Mouse (Mus musculus) forebrain, embryonic 10.5 days (tissue): ENCODE results near the gene Casp14. TPM values are rescaled to one million over a fixed set of nuclear protein-coding genes. Genes with fewer than 3 reads are reported as not detected.

Experiments used
- DNase-seq: peaks from one replicate; pipeline ENCODE4 v3.0.0-alpha.2; 2017; ENCODE audit warnings: low spot score; ENCODE audit errors: extremely low spot score
- H3K27ac ChIP-seq: fragments of 300-500 bp; sonication (generic); 2 replicates; pipeline ENCODE4 v1.5.1; 2016; ENCODE audit warnings: mild to moderate bottlenecking
- H3K27me3 ChIP-seq: fragments of 300-500 bp; sonication (generic); 2 replicates; pipeline ENCODE4 v1.6.1; 2016; ENCODE audit warnings: mild to moderate bottlenecking; ENCODE audit not compliant: poor library complexity, severe bottlenecking
- H3K36me3 ChIP-seq: fragments of 300-500 bp; sonication (generic); replicated peaks from 2 replicates; pipeline ENCODE4 v1.6.1; 2016; ENCODE audit warnings: mild to moderate bottlenecking, moderate library complexity
- H3K4me1 ChIP-seq: fragments of 300-500 bp; sonication (generic); 2 replicates; pipeline ENCODE4 v1.6.1; 2016
- H3K4me3 ChIP-seq: fragments of 300-500 bp; sonication (generic); 2 replicates; pipeline ENCODE4 v1.5.1; 2016; ENCODE audit warnings: mild to moderate bottlenecking, moderate library complexity
- H3K9me3 ChIP-seq: fragments of 300-500 bp; sonication (generic); 2 replicates; pipeline ENCODE4 v1.6.1; 2016; ENCODE audit warnings: mild to moderate bottlenecking, moderate library complexity
- WGBS: fragments of 180-500 bp; shearing (Covaris S2); methylation state at CpG from one replicate; pipeline ENCODE4 v1.1.7; 2016; 5-methylcytosine and 5-hydroxymethylcytosine counted together
- polyA plus RNA-seq: library from polyadenylated mRNA; unstranded; fragments of >200 nt; fragmentation: Nextera tagmentation; extraction: Ambion mirVana; gene quantifications from 2 replicates; pipeline ENCODE4 v1.2.1, GENCODE M21; 2016

Casp14 gene
- not detected in 2 replicates for polyA plus RNA-seq

DNA sequence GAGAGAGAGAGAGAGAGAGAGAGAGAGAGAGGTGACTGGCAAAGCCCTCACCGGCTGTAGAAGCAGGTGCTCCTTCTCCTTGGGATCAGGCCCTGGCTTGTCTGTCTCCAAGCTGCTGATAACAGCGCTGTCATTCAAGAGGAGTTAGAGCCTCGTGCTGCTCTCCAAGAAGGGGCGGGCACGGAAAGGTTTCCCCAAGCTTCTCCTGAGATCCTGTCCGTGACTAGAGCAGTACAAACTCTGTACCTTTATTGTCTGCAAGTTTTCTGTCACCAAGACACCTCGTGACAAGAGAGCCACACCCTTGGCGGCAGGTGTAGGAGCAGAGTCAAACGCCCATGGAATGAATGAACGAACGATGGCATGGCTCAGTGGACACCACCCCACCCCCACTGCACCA, at the start of gene Casp14:
TSS of gene Casp14 (minus strand) at position 239 of the 400 bp plus-strand sequence.
- DNase-seq, result no peak
- Histone ChIP-seq H3K4me3 (no peak within 1 kb of the TSS), H3K4me1 (no peaks in the 10 kb centered on the region), H3K9me3 (no peaks in the 10 kb centered on the region), H3K27me3 (no peaks in the 10 kb centered on the region), H3K36me3 (no peaks in the 10 kb centered on the region), H3K27ac (no peak within 1 kb of the TSS)
- WGBS, result 63% methylated on average over 11 of the region's 11 CpGs

DNA sequence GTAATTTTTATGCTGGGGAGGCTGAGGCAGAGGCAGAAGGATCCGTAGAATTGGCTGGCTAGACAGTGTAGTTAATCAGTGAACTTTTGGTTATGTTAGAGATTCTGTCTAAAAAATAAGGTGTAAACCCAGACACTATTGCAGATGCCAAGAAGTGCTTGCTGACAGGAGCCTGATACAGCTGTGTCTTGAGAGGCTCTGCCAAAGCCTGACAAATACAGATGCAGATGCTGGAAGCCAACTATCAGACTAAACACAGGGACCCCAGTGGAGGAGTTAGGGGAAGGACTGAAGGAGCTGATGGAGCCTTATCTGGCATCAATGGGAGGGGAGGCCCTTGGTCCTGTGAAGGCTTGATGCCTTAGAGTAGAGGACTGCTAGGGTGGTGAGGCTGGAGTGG, 47.5 kb upstream of the Casp14 start:
- Histone ChIP-seq H3K27me3 (no peaks in the 10 kb centered on the region), H3K36me3 (no peaks in the 10 kb centered on the region), H3K27ac (no peak overlapping the region), H3K9me3 (no peaks in the 10 kb centered on the region; the same call in 1 of the 2 replicates), H3K4me3 (no peak overlapping the region), H3K4me1 (no peaks in the 10 kb centered on the region)
- 88% methylated on average over 1 of the region's 1 CpGs for WGBS
- DNase-seq, result no peak

DNA sequence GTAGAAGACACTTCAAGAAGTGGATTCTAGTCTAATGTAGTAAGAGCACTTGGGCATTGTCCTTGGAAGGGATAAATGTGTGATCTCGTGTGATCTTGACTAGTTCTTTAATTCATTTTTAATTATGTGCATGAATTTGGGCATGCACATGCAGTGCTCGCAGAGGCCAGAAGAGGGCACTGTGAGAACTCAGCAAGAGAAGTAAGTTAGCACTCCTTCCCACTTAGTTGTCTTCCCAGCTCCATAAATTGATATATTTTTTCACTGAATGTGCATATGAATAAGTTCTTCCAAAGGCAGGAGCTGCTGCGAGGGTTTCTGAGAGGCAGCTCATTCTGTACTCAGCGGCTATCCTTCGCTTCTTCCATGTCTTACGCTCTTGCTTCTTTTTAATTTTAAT, 37.9 kb upstream of the Casp14 start:
- H3K27ac ChIP-seq, result no peak overlapping the region
- no peaks in the 10 kb centered on the region; the same call in 1 of the 2 replicates for H3K9me3 ChIP-seq
- no peak overlapping the region for H3K4me3 ChIP-seq

DNA sequence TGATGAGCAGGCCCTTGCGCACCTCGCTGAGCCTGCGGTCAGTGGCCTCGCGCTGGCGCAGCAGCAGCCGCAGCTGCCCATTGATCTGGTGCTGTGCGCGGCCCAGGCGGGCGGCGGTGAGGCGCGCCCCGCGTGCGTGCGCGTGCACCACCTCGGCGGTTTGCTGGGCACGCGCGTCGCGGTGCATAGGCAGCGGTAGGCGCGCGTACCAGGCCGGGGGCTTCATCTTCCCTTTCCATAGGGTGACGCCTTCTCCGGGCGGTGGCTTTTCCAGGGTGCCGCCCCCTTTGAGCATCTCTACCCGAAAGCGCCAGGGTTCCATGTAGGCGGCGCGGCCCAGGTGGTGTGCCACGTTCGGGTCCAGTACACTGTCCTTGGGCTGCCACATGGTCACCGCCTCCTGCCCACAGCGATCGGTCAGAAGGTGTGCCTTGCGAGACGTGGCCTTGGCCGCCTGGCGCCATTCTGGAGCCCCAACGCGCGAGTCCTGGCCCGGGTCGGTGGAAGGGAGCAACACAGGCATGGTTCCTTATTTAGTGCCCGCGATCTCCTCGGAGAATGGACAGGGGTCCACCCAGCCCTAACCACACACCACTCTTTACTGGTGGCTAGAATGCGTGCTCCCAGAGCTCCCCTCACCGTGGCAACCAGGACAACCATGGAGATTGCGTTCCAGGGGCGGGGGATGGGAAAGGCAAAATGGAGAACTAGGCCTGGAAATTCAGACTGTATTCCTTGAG, 34.5 kb upstream of the Casp14 start, which contains the start of gene Ccdc105:
TSS of gene Ccdc105 (minus strand) at position 614 of the 740 bp plus-strand sequence.
- Histone ChIP-seq H3K4me1 (peaks cover 19% of the 10 kb centered on the region), H3K27ac (peak within 1 kb of the TSS; percentile 90), H3K36me3 (no peaks in the 10 kb centered on the region), H3K9me3 (no peaks in the 10 kb centered on the region), H3K4me3 (peak within 1 kb of the TSS; percentile 68), H3K27me3 (peaks cover 33% of the 10 kb centered on the region)
- 1% methylated on average over 59 of the region's 61 CpGs for WGBS
- DNase-seq, result peak; percentile 77

More for the DNA sequence above, 37.9 kb upstream of the Casp14 start:
- WGBS, result 40% methylated on average over 6 of the region's 6 CpGs
- Histone ChIP-seq H3K4me1 (peaks cover 13% of the 10 kb centered on the region), H3K27me3 (peaks cover 12% of the 10 kb centered on the region), H3K36me3 (no peaks in the 10 kb centered on the region)
- DNase-seq, result peak; percentile 64

DNA sequence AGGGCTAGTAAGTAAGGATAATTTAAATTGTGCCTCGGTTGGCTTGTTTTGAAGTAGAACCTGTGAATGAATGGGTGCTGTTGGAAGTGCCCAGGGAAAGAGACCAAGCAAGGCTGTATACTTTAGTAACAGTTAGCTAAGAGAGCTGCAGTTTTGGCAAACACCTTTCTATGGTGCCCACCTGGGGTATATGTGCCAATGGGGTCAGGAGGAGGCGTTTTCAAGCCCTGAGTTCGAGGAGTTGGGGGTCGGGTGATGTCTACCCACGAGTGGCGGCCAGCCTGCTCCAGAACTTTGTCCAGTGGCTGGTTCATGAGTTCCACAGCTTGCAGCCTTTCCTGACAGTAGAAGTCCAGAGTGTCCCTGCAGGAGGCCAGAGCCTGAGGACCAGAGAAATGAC, 30.9 kb upstream of the Casp14 start:
- WGBS, result 93% methylated on average over 6 of the region's 6 CpGs
- no peaks in the 10 kb centered on the region for H3K9me3 ChIP-seq

DNA sequence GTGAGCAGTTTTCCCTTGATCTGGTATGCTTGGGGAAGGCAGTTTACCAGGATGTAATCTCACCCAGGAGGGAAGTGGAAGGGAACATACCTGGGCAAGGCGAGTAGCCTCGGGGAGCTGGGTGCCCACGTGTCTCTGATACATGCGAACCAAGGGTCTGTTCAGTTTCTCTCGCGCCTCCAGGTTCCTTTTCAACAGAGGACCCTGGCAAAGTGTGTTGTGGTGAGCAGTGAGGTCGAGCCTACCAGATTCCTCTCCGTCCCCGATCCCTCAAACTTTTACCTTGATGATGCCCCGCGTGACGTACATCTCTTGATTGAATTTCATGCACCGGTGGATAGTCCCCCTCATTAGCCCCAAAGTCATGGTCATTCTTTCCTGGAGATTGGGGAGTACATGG, 30.1 kb upstream of the Casp14 start:
- Histone ChIP-seq H3K36me3 (no peaks in the 10 kb centered on the region), H3K9me3 (no peaks in the 10 kb centered on the region), H3K27me3 (peaks cover 40% of the 10 kb centered on the region), H3K4me3 (peak overlapping the region; percentile 52; the same call in 1 of the 2 replicates), H3K4me1 (peaks cover 29% of the 10 kb centered on the region), H3K27ac (no peak overlapping the region)
- DNase-seq, result no peak
- 78% methylated on average over 13 of the region's 13 CpGs for WGBS

More for the DNA sequence above, 30.9 kb upstream of the Casp14 start:
- Histone ChIP-seq H3K4me1 (peaks cover 29% of the 10 kb centered on the region), H3K27ac (no peak overlapping the region), H3K36me3 (no peaks in the 10 kb centered on the region), H3K4me3 (no peak overlapping the region), H3K27me3 (peaks cover 40% of the 10 kb centered on the region)
- DNase-seq, result no peak

DNA sequence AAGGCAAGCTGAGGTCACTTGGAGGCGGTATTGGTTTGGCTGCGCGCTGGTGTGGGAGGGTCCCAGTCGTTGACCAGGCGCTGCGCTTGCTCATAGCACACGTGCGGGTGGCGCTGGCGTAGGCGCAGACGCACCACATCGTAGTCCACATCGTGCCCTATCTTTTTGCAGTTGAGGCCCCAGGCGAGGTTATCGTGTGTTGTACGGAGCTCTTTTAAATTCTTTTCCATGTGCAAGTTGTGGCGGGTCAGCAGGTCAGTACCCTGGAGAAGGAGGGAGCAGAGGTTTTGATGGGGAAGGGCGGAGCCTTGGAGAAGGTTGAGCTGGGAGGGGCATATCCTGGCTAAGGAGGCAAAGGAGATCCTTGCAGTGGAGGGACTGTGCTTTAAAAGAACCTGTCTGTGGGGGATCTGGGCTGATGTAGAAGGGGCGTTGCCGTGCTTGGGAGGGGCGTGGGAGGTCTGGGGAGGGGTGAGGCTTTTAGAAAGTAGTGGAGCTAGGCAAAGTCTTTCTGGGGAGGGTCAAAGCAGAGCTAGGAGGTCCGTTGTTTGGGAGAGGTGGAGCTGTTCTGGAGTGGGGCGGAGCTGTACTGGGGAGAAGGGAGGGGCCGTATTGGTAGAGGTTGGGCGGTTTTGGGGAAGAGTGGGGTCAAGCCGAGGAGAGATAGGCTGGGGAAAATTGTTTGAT, 29.1 kb upstream of the Casp14 start:
- Histone ChIP-seq H3K4me3 (peak overlapping the region; percentile 52), H3K4me1 (peaks cover 21% of the 10 kb centered on the region), H3K9me3 (no peaks in the 10 kb centered on the region), H3K27ac (peak overlapping the region; percentile 73), H3K36me3 (no peaks in the 10 kb centered on the region), H3K27me3 (peaks cover 38% of the 10 kb centered on the region)
- WGBS, result 2% methylated on average over 27 of the region's 27 CpGs
- DNase-seq, result peak; percentile 56

DNA sequence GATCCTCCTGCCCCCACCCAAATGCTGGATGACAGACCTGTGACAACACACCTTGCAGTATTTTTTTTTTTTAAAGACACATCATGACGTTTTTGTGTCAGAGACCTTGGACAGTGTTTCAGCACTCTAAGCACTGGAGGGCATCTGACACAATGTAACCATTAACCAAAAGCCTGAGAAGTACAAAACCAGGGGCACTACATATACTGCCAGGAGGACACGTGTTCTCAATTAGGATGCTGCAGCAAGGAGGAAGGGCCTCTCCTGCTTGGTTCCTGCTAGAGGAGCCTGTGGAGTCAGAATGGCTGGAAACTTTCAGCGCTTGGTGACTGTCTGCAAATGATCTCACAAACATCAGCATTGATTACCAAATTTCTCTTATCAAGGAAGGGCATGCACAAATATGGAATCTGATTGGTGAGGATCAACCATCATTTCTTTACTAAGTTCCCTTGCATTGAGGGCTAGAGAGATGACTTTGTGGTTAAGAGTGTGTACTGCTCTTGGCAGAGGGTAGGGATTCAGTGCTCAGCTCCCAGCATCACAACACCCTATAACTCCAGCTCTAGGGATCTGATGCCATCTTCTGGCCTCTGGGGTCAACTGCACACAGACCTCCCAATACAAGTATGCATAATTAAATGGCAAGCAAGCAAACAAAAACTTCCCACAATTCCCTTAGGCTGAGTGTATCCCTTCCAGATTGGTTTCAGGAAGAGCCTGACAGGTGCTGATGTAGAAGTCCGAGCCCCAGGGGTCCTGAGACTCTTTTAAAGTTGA, 27.5 kb upstream of the Casp14 start:
- H3K36me3 ChIP-seq, result no peaks in the 10 kb centered on the region
- 55% methylated on average over 4 of the region's 4 CpGs for WGBS

DNA sequence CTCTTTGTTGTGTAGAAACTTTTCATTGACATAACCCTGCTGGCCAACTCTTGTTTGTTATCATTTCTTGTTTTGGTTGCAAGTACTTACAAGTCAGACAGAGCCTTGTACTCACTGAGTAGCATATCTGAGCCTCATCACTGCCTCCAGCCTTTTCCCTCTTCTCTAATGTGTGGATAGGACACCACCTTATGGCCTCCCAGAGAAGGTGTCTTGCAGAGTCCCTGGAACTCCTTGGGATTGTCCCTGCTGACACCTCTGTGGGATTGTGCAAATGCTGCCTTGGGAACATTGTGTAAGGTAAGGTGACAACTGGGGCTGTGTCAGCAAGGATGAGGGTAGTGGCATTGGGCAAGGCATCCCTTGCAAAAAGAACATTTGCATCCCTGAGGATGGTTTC, 25.6 kb upstream of the Casp14 start:
- no peaks in the 10 kb centered on the region for H3K36me3 ChIP-seq
- peaks cover 17% of the 10 kb centered on the region; the same call in 1 of the 2 replicates for H3K27me3 ChIP-seq
- H3K9me3 ChIP-seq, result no peaks in the 10 kb centered on the region
- H3K4me1 ChIP-seq, result peaks cover 16% of the 10 kb centered on the region
- no peak for DNase-seq
- no peak overlapping the region for H3K4me3 ChIP-seq
- H3K27ac ChIP-seq, result no peak overlapping the region

More for the DNA sequence above, 27.5 kb upstream of the Casp14 start:
- H3K9me3 ChIP-seq, result no peaks in the 10 kb centered on the region
- DNase-seq, result no peak
- peaks cover 16% of the 10 kb centered on the region for H3K4me1 ChIP-seq
- H3K27me3 ChIP-seq, result peaks cover 24% of the 10 kb centered on the region
- H3K27ac ChIP-seq, result no peak overlapping the region
- no peak overlapping the region for H3K4me3 ChIP-seq

DNA sequence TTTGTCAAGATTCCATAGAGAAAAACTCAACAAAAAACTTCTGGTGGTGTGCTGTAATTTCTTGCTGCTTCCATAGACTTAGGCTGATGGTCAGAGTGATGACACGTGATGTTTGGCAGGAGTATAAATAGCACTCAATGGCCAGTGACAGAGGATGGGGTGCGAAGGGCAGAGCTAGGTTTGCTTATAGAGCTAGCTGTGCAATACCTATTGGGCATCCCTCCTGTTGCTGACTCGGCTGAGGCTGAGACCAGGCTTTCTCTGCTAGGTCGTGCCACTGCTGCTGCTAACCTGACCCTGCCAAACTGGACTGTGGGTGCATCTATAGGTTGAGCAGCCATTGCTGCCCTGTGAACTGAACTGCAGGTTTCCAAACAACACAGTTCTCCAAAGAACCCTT, 21.7 kb upstream of the Casp14 start:
- Histone ChIP-seq H3K4me3 (no peak overlapping the region), H3K9me3 (no peaks in the 10 kb centered on the region), H3K27me3 (no peaks in the 10 kb centered on the region), H3K27ac (no peak overlapping the region), H3K36me3 (no peaks in the 10 kb centered on the region), H3K4me1 (no peaks in the 10 kb centered on the region)
- DNase-seq, result no peak
- WGBS, result 86% methylated on average over 4 of the region's 4 CpGs

DNA sequence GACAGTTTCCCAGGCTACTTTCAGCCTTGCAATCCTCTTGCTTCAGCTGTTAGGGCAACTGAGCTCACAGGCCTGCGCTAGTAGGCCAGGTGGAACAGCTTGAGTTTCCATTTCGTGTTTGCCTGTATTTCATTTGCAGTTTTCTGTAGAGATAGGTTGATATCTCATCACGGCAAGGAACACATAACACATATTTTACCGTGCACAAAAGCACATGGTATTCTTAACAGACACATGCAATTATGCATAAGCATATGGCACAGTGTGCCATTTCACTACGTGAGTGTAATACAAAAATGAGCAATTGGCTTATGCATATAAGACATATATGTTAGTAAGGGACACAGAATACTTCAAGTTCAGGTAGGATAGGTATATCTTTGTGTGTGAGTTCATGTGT, 9.8 kb upstream of the Casp14 start:
- 88% methylated on average over 5 of the region's 5 CpGs for WGBS
- no peaks in the 10 kb centered on the region for H3K27me3 ChIP-seq
- no peaks in the 10 kb centered on the region for H3K9me3 ChIP-seq
- no peaks in the 10 kb centered on the region for H3K4me1 ChIP-seq
- no peaks in the 10 kb centered on the region for H3K36me3 ChIP-seq
- no peak overlapping the region for H3K27ac ChIP-seq
- no peak for DNase-seq
- H3K4me3 ChIP-seq, result no peak overlapping the region

DNA sequence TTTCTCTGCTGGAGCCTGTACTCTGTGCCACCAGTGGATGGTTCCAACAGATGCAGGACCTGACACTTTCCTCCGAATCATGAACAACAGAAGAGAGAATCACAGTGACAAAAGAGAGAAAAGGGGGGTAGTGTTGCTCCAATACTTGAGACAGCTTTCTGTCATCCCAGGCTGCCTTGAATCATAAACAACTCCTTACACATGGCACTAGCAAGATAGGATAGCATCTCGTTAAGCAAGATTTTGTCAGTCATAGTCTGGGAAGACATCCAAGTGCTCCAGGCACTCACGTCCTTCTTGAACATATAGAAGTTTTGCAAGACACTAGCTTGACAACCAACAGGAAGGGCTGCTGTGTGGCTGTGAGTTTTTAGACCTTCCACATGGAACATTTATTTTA, 8.9 kb upstream of the Casp14 start:
- H3K36me3 ChIP-seq, result no peaks in the 10 kb centered on the region
- WGBS, result 80% methylated on average over 3 of the region's 3 CpGs
- DNase-seq, result no peak
- H3K4me1 ChIP-seq, result no peaks in the 10 kb centered on the region
- H3K27ac ChIP-seq, result no peak overlapping the region
- H3K27me3 ChIP-seq, result no peaks in the 10 kb centered on the region
- H3K4me3 ChIP-seq, result no peak overlapping the region
- H3K9me3 ChIP-seq, result no peaks in the 10 kb centered on the region
